ENCODE assay signal across 8 mouse cellular contexts in the genomic region with DNA sequence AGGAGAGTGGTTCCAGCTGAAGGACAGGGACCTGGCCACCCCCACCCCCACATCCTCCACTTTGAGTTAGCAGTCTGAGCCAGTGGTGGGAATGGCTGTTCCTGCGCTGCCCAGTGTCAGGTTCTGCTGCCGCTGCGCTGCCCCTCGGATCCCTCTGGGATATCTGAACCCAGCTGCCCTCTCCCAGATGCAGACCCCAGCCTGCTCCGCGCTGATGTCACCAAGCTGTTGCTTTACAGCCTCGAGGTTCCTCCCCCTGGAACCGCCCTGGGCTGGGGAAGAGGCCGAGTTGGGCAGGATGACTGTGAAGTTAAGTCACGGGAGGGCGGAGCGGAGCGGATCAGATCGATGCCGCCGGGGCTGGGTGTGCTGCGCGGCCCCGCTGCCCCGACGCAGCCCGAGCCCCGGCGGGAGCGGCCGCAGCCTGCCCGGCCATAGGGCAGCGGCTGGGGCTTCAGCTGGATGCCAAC.
DNase-seq lines count a peak whose midpoint lies in the region; ATAC-seq and TF ChIP-seq lines count a peak whose summit lies in the region.

No protein-coding gene starts in this region.

- H3K27ac ChIP-seq in gastrocnemius, adult 2 months: peak overlapping the region; percentile 80
- peak overlapping the region; percentile 10; the same call in 1 of the 2 replicates for H3K27ac ChIP-seq in hindbrain, embryonic 14.5 days
- H3K27ac ChIP-seq in midbrain, embryonic 15.5 days: no peak overlapping the region

- intact Hi-C loops in gastrocnemius, adult 2 months (cut with DNase I): no loop called here

- peak overlapping the region; percentile 59 for H3K9ac ChIP-seq in hindbrain, embryonic 14.5 days
- H3K9ac ChIP-seq in midbrain, embryonic 15.5 days: 0 out of 2 replicates have a peak overlapping the region, but pooled peaks have one; percentile 0

- peaks cover 7% of the 10 kb centered on the region for H3K4me1 ChIP-seq in hindbrain, embryonic 14.5 days (replicated peaks; ENCODE audit: control insufficient read depth, insufficient read depth, low read length)
- peaks cover 32% of the 10 kb centered on the region for H3K4me1 ChIP-seq in midbrain, embryonic 15.5 days

- TF ChIP-seq CTCF in gastrocnemius, adult 2 months (IDR thresholded peaks at IDR 0.05): no peak

- no peaks in the 10 kb centered on the region for H3K27me3 ChIP-seq in hindbrain, embryonic 14.5 days (ENCODE audit: control insufficient read depth, insufficient read depth, low read length)
- no peaks in the 10 kb centered on the region for H3K27me3 ChIP-seq in midbrain, embryonic 15.5 days (replicated peaks)

- H3K4me3 ChIP-seq in gastrocnemius, adult 2 months: peak overlapping the region; percentile 69
- H3K4me3 ChIP-seq in hindbrain, embryonic 14.5 days (replicated peaks; ENCODE audit: low read length): peak overlapping the region; percentile 31
- peak overlapping the region; percentile 24 for H3K4me3 ChIP-seq in midbrain, embryonic 15.5 days

- DNase-seq in left cerebral cortex, adult 18-20 months (ENCODE audit: low spot score in 2 of 2): peak; percentile 22 to 24
- no peak for DNase-seq in left cerebral cortex, adult 11 months (ENCODE audit: low spot score)
- peak; percentile 25 for DNase-seq in cerebellum, adult 9-11 months
- DNase-seq in gastrocnemius, adult 2 months: peak; percentile 83
- peak; percentile 55 for DNase-seq in hindbrain, embryonic 14.5 days (ENCODE audit: low spot score)
- DNase-seq in liver: peak; percentile 81
- DNase-seq in testis, postnatal 10 days (ENCODE audit: low spot score): peak; percentile 70

- under 1% methylated on average over 28 of the region's 28 CpGs for WGBS in hindbrain, embryonic 14.5 days
- WGBS in midbrain, embryonic 15.5 days: under 1% methylated on average over 28 of the region's 28 CpGs

- 0 out of 2 replicates have a peak, but pooled peaks cover 9% of the 10 kb centered on the region for H3K36me3 ChIP-seq in hindbrain, embryonic 14.5 days (replicated peaks; ENCODE audit: control insufficient read depth, insufficient read depth)
- no peaks in the 10 kb centered on the region for H3K36me3 ChIP-seq in midbrain, embryonic 15.5 days (replicated peaks)

- H3K4me2 ChIP-seq in hindbrain, embryonic 14.5 days (replicated peaks): peak overlapping the region; percentile 66
- peak overlapping the region; percentile 51 for H3K4me2 ChIP-seq in midbrain, embryonic 15.5 days

- peak; percentile 80; the same call in 1 of the 2 replicates for ATAC-seq in hindbrain, embryonic 14.5 days (ENCODE audit: low FRiP score)
- peak; percentile 76 for ATAC-seq in midbrain, embryonic 15.5 days (replicated peaks)

- no peaks in the 10 kb centered on the region for H3K9me3 ChIP-seq in hindbrain, embryonic 14.5 days (ENCODE audit: control insufficient read depth, low read length)
- no peaks in the 10 kb centered on the region for H3K9me3 ChIP-seq in midbrain, embryonic 15.5 days
